Mouse (Mus musculus) fat pad, adult 2 months (tissue): ENCODE results near the gene Pde7b.

Experiments
- DNase-seq: peaks from one replicate; pipeline ENCODE4 v3.0.0-alpha.2; 2011; ENCODE audit warnings: low read depth, low spot score; ENCODE audit errors: extremely low read depth

Gene Pde7b

DNA sequence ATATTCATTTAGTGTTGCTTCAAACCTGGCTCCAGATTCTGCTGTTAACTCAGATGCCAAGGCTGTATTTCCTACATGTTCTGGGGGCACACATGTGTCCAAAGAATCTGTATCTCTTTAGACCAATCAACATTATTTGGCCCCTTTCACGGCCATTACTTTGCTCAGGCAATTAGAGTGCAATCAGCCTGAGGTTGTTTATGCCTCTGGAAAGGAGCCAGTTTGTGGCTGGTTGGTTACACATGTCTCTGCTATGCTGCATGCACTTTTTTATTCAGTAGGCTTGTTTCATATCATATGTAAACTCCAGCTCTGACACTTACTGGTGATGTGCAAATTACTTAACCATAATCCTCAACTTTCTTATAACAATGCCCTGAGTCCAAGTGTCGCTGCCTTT lies 287.9 kb downstream of the Pde7b start:
- DNase-seq, result no peak

DNA sequence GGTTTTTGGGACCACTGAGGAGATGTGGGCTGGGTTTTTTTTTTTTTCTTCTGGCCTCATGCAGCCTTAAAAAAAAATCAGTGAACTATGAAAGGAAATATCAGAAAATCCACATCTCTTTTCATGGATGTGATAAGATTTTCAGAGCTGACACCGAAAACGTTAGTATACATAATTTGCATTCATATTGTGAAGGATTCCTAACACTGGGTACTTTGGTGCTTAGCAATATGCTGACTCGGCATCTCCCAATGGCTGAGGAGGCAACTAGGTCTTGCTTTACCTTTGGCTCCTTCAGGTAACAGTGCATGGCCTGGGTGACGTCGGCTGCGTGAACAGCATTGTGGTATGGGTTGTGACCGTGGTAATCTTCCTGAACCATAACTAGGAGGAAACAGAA lies 289.0 kb downstream of the Pde7b start:
- DNase-seq, result no peak

DNA sequence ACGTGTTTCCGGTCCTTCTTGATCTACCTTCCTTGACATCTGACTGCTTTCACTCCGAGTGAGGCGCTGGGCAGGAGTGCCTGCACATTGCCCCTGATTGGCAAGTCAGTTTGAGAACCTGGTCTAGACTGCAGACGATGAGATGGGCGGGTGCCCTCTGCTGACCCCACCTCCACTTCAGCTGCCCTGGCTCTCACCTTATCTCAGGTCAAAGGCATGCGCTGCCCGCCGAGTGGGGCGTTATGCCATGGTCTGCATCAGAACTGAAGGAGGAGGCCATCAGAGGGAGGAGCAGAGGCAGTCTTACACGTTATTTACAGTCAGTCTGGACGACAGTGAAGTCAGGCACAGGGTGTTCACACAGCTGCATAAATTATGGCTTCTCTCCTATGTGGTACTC lies 293.5 kb downstream of the Pde7b start:
- DNase-seq, result no peak

DNA sequence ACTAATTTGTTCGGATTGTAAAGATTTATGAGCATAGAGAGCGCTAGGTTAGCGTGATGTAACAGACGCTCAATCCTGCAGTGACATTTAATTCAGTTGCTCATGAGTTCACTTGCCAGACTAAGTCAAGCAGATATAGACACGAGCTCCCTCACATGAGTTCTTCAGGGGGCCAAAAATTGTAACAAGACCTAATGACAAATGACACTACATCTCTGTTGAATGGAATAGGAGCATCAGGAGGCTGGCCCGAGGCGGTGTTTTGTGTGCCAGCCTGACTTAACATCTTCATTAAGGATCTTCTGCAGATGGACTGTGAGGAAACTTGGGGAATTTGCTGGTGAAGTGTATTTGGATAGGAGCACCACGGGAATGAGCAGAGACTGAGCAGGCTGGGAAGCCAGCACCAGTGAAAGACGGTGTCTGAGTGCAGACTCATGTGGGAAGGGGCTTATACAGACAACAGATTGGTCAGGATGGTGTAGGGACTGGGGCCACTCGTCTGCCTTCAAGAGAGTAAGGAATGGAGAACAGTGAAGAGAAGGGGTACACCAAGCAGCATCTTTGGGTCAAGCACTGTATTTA lies 303.5 kb downstream of the Pde7b start:
- no peak for DNase-seq

- DNase-seq, result no peak
Measured at GRCm38 (mm10) chr10:20420296-20420695, 304.6 kb downstream of the Pde7b start.

DNA sequence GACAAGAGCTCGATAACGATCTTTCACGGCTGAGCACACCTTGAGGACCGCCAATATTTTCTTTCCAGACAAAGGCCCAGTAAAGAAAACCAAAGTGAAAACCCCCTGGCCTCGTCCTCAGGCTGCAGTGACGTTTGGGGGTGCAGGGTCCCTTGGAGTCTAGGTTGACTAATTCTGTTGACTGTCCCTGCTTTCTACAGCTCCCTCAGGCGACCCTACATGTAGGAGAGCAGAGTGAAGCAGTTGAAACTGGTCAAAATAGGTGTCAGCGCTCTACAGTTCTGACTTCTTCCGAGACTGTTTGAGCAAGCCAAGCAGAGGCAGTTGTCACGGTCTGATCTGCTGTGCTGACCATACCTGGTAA lies 306.0 kb downstream of the Pde7b start:
- DNase-seq, result no peak

- no peak for DNase-seq
Measured at GRCm38 (mm10) chr10:20418202-20418855, 306.5 kb downstream of the Pde7b start.

DNA sequence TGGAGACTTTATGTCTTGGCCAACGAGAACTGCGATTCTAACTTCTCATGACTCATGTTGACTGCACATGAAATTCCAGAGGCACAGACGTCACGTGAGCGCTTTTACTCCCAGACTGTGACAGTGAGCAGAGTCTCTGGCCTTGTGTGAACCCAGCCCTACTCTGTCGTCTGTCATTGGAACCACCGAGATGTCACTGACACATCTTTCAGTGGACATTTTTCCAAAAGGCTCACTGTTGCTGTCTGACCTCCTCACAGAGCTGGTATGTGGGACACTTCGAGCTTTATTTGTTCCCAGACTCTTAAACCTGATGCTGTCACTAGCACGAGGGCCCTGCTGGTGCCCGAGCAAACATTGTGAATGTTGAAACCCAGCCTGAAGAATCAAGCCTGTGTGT lies 315.7 kb downstream of the Pde7b start:
- DNase-seq, result no peak

DNA sequence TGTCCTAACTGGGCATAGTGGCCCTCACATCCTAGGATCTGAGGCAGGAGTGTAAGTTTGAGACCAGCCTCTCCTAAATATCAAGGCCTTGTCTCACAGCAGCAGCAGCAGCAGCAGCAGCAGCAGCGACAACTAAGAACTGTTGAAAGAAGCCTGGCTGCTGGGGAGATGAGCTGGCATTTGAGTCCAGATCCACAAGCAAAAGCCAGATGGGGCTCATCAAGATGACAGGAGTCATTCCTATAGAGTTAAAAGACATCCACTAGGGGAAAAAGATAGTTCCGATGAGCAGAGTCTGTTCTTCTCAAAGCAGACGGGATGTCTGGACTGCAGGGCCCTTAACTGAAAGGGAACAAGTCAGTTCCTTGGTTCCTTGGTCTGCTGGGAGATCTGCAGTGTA lies 316.5 kb downstream of the Pde7b start:
- DNase-seq, result no peak

DNA sequence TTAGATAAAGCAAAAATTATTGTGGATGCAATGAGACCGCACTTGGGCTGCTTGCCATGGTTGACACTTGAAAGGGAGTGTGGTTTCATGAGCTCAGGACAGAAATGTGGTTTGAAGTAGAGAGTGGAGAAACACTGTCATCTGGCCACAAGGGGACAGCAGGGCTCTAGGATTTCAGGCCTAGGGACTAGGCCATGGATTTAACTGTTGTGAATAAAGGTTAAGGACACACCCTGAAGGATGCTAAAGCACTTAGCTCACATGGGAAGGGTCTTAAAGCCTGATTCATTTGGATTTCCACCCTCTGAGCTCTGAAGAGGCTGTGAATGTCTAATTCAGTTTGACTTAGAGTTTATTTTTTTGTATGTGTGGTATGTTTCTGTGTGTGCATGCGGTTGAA lies 319.4 kb downstream of the Pde7b start:
- DNase-seq, result no peak

GRCm38 (mm10) chr10:20402941-20403340 lies 321.9 kb downstream of the Pde7b start:
- no peak for DNase-seq

GRCm38 (mm10) chr10:20400406-20400805 lies 324.5 kb downstream of the Pde7b start:
- no peak for DNase-seq

DNA sequence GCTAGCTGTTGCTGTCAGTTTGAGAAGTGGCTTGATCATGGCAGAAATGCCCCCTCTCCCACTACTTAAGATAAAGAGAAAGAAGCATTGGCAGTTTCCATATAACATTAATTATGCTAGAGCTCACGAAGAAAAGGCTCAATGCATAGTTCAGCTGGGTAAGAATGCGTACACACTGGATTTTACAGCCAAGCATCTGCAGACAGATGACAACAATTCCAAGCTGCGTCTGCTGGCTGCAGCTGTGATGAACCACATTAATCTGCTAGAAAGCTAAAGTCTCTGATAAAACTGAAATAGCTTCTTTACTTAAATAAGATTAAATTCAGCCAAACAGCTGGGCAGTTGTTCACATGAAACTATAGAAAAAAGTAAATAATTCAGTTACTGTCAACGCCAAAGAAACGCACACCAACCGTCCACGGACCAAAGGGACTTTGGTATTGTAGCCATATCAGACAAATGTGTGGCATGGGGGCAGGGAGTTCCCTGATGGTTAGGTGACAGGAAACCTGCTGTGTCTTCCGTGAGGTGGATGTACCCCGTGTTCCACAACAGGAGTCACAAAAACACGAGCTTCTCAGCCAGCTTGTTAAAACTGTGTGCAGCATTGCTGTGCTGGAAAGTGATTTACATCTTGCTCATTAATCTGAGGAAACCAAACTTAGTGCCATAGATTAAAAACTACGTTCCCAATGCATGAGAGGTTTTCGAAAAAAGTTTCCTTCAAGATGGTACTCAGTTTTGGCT lies 326.1 kb downstream of the Pde7b start:
- no peak for DNase-seq

- no peak for DNase-seq
Measured at GRCm38 (mm10) chr10:20398224-20398623, 326.7 kb downstream of the Pde7b start.

DNA sequence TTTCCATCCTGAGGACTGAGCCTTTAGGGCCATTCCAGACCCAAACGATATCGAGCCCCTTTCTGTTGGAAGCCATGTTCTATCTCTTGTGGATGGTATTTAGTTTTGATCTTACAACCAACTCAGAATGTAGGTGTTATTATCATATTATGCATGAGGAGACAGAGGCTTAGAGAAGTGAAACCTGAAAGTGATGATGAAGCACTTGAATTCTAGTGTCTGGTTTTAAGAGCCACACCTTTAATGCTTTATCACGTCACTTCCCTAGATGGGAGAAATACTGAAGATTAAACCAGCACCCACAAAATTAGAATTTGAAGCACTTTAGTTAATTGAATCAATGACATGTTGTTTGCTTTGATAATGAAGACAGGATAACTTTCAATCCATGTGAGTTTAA lies 329.1 kb downstream of the Pde7b start:
- no peak for DNase-seq

- DNase-seq, result no peak
Measured at GRCm38 (mm10) chr10:20394815-20395214, 330.1 kb downstream of the Pde7b start.

GRCm38 (mm10) chr10:20390568-20390967 lies 334.3 kb downstream of the Pde7b start:
- DNase-seq, result no peak

GRCm38 (mm10) chr10:20382807-20383419 lies 342.0 kb downstream of the Pde7b start:
- no peak for DNase-seq

DNA sequence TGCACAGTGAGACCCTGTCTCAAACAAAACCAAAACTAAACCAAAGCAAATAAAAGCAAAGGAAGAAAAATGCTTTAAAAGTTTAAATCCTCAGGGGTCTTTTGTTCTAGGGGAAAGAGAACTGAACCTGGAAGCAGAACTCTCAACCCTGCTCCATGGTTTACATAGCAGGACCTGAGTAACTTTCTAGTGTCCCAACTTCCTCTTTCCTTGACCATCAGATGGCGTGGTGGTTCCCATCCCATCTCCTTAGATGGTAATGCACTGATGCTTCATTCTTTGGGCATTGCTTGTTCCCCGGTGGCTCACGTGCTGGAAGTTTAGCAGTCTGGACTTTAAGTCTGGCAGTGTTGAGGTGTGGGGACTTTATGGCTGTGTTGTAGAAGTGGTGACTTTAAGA lies 343.5 kb downstream of the Pde7b start:
- no peak for DNase-seq

GRCm38 (mm10) chr10:20380798-20381197 lies 344.1 kb downstream of the Pde7b start:
- no peak for DNase-seq

DNA sequence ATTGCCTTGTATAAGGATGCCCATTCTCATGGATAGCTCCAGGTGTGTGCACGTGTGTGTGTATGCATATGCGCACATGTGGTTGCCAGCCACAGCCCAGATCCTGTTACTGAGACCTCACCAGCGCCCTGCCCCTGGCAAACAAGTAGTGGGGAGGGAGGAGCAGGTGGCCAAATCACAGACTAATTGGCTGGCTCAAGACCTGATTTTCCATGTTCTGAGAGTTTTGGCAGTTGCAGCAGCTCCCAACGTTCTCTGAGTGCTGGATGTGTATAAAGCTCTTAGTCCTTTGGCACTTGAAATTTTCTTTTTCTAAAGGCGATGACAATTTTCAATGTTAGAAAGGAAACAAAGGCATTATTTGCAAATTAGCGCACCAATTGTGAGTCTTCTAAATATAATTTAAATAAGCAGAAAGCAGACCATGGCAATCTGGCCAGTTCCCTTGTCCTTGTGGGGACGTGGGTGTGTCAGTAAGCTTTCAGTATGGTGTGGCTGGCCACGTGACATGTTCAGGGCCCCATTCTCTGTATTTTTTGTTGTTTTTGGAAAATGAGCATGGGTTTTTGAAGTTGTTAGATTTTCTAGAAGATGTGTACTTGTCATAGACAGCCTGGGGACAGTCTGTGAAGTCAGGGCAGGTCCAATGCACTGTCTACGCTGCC lies 345.7 kb downstream of the Pde7b start:
- DNase-seq, result no peak

GRCm38 (mm10) chr10:20377621-20378020 lies 347.3 kb downstream of the Pde7b start:
- DNase-seq, result no peak
